Mouse (Mus musculus) right cerebral cortex, postnatal 10 days (tissue): ENCODE measurements around the gene Cd3d.

ENCODE experiments used
- DNase-seq, 2 experiments: peaks; one replicate each; pipeline ENCODE4 v3.0.0; 2021; ENCODE audit warnings: low spot score in 2 of 2

Gene Cd3d

GRCm38 (mm10) chr9:44993268-44993667 is 11.7 kb downstream of the Cd3d start:
- DNase-seq = no peak

DNA sequence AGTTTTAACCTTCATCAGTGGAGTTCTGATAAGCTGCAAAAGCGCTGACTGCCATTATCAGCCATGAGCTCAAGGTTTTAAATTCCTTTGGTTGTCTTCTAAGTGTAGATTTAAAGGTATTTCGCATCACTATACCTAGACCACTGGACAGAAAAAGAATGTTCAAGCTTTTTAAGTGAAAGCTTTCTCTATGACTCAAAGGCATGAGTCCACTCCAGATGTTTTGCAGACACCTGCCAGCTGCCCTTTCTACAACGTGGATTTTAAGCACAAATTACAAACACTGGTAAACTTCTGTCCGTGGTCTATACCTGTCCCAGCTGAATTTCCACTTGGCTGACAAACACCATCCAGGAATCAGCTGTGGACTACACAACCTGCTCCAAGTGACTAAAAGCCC is 13.4 kb downstream of the Cd3d start:
- no peak for DNase-seq

DNA sequence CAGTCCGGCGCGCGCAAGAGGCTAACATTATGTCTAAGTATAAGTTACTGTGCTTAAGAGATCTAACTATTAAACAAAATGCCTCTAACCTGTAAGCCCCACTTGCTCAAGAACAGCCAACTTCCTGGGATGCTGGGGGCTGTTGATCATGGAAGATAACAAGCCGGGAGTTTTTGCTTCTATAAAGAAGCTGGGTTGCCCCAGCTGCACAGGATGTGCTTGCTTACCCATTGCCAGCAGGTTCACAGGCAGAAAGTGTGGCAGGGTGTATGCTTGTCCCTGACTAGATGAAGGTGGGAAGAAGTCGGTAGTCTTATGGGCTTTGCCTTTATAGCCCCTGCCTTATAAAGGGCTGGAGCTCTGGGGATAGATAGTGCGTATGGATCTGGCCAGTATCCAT is 15.0 kb downstream of the Cd3d start:
- no peak for DNase-seq

DNA sequence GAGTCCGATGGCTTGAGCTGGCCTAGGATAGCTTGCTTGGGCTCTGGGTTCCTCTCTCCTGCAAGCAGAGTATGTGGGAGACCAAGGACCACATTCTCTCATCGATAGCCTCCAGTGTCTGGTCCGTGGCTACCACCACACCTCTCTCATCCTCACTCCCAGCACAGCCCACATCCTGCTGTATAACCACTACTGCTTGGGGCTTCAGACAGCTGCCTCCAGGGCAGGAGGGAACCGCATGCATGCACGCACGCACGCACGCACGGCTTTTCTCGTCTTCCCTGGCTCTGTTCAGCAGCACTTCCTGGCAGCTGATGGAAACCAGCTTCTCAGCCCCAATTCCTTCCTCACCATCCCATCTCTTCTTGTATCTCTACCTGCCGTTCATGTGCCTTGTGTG is 16.6 kb downstream of the Cd3d start:
- no peak for DNase-seq

DNA sequence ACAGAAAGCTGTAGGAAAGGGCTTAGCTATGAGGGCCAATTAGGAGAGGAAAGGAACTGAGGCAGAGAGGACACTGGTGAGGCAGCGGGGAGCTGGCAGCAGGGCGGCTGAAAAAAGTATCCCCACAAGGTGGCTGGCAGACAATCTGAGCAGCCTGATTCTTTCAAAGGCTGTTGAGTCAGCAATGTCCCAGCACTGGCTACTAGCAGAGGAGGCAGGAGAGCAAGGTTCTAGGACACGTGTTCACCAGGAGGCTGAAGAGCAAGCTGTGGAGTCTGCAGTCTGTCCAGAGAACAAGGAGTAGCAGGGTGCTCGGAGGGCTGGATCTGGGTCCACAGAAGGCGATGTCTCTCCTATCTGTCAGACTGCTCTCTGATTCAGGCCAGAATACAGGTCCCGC is 17.6 kb downstream of the Cd3d start:
- DNase-seq = peak in 1 of 2 experiments; percentile 23

DNA sequence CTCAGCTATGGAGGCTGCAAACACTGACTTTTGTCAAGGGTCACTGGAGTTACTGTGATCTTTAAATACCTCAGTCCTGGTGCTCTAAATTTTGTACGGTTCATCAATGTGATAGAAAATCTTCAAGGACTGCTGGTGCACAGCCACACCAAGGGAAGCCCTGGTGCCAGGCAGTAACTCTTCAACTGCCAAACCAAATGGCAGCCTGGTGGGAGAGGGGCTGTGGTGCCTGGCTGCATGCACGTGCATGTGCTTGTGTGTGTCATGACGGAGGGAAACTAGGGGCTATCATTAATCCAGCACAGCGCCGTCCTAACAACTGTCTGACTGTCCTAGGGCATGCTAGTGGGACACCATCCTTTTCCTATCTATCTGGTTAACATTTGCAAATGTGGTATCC is 18.2 kb downstream of the Cd3d start:
- no peak for DNase-seq

- DNase-seq = no peak
Observed at GRCm38 (mm10) chr9:45000249-45000648, 18.7 kb downstream of the Cd3d start.

- no peak for DNase-seq
Observed at GRCm38 (mm10) chr9:45007404-45007803, 25.8 kb downstream of the Cd3d start.

GRCm38 (mm10) chr9:45008342-45008741 is 26.8 kb downstream of the Cd3d start:
- DNase-seq = no peak

GRCm38 (mm10) chr9:45009180-45010078 is 27.8 kb downstream of the Cd3d start, which contains the start of gene Cd3e:
Gene Cd3e, minus strand, starts transcription at chr9:45009627.
- no peak for DNase-seq

DNA sequence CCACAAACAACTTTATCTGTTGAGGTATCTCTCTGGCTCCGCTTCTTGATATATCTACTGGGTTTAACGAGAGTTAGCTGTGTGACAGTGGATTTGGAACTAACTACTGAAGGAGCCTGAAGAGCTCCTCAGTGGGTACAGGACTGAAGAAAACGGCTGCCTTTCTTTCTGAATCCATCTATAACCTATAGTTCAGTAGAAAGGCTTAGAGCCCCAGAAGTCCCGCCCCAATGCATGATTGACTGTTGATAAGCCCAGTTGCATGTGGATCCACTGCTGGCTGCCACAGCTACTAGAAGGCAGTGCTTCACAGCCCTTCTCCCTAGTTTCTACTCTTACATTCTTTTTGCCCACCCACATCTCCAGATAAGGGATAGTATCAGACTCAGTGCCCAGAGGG is 28.9 kb downstream of the Cd3d start:
- no peak for DNase-seq

- no peak for DNase-seq
Observed at GRCm38 (mm10) chr9:45011291-45011690, 29.7 kb downstream of the Cd3d start.

DNA sequence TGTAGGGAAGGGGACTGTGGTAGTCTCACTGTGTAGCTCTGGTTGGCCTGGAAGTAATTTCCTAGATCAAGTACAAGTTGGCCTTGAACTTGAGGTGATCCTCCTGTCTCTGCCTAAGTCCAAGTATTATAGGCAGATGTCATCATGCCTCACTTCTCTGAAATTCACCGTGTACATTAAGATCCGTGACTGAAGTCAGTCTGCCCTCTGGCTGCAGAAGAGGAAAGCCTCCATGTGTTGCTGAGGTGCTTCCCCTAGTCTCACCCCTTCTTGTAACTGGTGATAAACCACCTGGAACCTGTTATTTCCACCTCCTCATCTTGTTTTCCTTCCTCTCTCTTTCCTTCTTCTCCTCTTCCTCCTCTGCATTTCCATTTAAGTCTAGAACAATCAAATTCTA is 33.3 kb downstream of the Cd3d start:
- no peak for DNase-seq

- no peak for DNase-seq
Observed at GRCm38 (mm10) chr9:45015841-45016240, 34.3 kb downstream of the Cd3d start.

- peak; percentile 28 to 64 for DNase-seq
Observed at GRCm38 (mm10) chr9:45018031-45018430, 36.4 kb downstream of the Cd3d start.

- DNase-seq = peak; percentile 41 to 66
Observed at GRCm38 (mm10) chr9:45022800-45023199, 41.2 kb downstream of the Cd3d start.

DNA sequence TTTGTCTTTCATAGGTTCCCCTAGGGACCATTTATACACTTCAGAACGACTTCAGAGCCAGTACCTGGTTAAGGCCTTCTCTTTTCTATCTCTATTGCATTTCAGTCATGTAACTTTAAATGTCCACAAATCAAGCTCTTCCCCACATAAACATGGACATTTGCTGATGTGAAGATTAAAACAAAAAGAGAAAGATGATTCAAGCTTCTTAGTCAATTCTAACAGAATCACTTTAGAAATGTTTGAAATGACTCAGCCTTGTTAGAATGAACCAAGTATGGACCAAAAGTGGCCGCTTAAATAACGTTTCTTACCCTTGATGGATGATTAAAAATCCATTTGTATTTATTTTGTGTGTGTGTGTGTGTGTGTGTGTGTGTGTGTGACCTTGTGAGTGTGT is 42.1 kb downstream of the Cd3d start:
- no peak for DNase-seq

- no peak for DNase-seq
Observed at GRCm38 (mm10) chr9:45024187-45024586, 42.6 kb downstream of the Cd3d start.

DNA sequence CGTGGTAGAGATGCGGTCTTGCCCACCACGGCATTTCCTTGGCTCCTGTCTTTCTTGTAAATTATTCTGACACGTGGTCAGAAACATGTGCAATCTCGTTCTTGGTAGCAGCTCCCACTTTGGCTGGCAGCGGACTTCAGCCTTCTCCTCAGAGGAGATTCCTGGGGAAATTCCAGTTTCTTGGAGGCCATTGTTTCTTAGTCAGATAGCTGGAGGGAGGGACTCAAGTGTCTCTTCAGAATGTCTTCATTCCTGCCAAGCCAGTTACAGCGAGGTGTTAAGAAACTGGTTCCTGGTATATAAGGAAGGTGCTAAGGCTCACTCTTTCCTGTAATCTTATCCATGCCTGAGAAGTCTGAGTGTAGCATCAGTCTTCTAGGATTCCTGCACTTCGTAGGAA is 45.8 kb downstream of the Cd3d start:
- DNase-seq = no peak

GRCm38 (mm10) chr9:45030341-45030740 is 48.8 kb downstream of the Cd3d start:
- no peak for DNase-seq

- no peak for DNase-seq
Observed at GRCm38 (mm10) chr9:45032261-45032660, 50.7 kb downstream of the Cd3d start.

DNA sequence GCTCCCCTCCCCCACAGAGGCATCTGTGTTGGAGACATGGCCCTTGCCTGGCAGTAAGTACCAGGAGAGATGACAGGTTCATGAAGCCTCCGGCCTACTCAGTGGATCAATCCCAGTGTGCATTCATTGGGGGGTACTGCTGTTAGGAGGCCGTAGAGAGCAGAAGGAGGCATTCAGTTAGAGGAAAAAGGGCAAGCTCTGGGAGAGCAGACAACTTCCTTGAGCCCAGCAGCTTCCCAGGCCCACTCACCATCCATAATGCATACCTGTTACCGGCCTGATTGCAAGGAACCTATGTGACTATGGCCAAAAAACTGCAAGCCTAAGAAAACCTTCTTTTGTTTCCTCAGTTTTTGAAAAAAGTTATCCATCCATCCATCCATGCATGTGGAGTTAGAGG is 52.9 kb downstream of the Cd3d start:
- DNase-seq = no peak
